Mouse (Mus musculus) adrenal gland, postnatal 14 days (tissue): ENCODE data around the gene Sel1l3. TPM values are rescaled to one million over a fixed set of nuclear protein-coding genes. Genes with fewer than 3 reads are reported as not detected.

Experiments
- DNase-seq: peaks from one replicate; pipeline ENCODE4 v3.0.0; 2021; ENCODE audit warnings: mixed read lengths
- total RNA-seq: library from RNA; stranded (reverse); gene quantifications from 2 replicates; pipeline ENCODE4 v1.2.3, GENCODE M21; 2021

Sel1l3 gene
- total RNA-seq, 1 experiment from 2014 or later = 2.9 TPM

DNA sequence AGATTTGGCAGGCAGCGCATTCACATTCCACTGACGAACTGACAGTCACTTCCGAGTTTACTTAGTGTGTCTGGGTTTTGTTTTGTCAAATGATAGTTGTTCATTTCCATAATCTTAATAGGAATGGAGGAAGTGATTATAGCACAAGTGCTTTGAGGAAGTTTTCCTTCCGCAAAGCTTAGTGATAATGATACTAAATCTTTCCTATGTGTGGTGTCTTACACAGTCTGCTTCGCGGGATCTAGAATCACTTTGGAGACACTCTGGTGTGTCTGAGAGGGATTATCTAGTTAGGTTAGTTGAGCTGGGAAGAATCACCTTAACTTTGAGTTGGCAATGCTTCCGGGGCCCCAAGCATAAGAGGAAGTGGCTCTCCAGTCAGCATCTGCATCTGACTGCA, 126.3 kb downstream of the Sel1l3 start:
- no peak for DNase-seq

DNA sequence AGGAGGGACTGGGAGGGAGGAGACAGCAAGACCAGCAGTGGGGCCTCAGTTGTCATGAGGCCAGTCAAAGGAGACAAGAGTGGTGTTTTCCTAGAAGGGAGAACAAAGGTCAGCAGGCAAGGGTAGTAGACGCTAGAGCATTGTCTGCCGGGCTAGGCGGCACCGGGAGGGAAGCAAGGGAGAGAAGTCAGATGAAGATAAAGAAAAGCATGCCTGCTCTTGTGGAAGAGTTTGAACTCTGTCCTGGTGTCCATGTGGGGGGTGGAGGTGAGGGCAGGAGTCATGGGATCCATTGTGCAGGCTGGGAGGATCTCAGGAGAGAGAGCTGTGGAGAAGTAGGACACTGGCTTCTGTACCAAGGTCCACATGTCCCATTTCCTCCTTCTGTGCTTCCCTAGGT, 135.3 kb downstream of the Sel1l3 start:
- DNase-seq = no peak

DNA sequence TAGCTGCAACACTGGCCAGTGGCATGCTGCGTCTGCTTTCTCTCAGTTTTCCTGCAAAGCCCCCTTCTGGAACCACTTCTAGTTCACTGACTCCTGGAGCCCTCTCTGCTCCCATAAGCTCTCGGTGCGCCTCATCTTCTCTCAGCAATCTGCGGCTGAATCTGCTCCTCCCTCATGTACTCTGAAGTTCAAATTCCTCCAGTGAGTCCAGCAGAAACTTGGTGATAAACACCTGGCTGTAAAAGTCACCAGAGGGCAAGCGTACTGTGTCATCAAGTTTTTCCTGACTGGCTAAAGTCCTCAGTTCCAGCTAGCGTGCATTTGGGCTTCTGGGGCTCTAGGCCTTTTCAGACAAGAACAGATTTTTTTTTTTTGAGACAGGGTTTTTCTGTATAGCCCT, 139.2 kb downstream of the Sel1l3 start:
- no peak for DNase-seq

DNA sequence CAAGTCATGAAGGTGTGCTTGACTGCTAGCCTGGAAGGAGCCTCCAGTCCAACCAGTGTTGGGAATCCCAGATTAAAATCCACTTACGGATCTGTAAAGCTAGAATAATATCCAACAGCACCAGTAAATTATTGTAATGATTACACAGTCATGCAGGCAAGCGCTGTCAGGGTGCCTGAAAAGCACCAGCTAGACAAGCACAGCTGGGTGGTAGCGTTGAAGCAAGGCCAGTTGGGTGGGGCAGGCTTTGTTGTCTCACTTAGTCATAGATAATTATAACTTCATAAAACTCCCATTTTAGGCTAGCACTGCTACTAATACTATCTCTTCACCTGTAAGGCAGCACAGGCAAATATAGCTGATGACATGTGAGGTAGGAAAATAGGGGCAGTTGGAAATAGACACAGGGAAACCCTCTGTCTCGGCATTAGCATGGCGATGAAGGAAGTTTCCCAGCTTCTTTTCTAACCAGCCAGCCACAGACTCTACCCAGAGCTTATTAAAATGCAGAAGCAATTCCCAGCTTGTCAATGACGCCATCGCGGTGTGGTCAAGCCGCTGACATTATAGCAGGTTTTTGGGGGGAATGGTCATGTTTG, 152.1 kb downstream of the Sel1l3 start:
- DNase-seq = no peak

Other genes with a start within 250 kb of the Sel1l3 start
- gene Slc34a2, start 175.8 kb downstream of the Sel1l3 start, total RNA-seq = 0.23 and 2.0 TPM in 2 replicates
- gene Smim20, start 53.2 kb upstream of the Sel1l3 start, total RNA-seq = 63.7 and 65.9 TPM in 2 replicates